Mouse (Mus musculus): Measurements from ENCODE around the gene Tex36. TPM values are rescaled to one million over a fixed set of nuclear protein-coding genes. Genes with fewer than 3 reads are reported as not detected.

Tex36 gene
- total and polyA plus RNA-seq, 2 experiments from 2014 or later, result not detected

DNA sequence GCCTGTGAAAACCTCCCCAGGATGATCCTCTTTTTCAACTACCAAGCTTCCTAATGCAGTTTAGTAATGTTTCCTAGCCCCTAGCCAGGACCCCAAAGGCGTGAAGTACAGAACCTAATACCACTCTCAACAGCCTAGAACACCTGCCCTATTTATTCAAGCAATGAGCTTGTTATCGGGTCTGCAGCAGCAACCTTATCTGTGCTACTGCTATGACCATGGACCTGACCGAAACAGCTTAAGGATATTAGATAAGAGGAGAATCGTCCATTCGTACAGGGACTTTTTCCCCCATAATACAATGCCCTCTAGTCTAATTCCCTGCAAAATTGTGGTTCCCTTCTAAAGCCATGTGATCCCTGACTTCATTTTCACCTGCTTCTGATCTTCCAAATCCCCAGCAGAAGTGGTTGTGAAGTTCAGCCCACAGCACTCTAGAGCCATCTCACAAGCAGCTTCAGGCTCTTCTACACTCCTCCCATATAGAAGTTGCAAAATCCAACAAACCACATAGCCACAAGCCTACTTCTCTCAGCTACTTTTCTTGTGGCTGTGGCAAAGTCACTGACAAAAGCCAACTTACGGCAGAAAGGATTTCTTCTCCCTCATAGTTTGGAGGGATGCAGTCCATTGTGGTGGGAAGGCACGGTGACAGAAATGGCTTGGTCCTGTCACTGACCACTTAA, 49.5 kb downstream of the Tex36 start:
- Histone ChIP-seq H3K36me3 (replicated peaks; ENCODE audit: control insufficient read depth, insufficient read depth, low read length) (no peaks in the 10 kb centered on the region), H3K27me3 (ENCODE audit: control insufficient read depth, insufficient read depth, low read length) (no peaks in the 10 kb centered on the region), H3K4me2 (ENCODE audit: low read depth, low read length) (no peak overlapping the region), H3K4me1 (ENCODE audit: control insufficient read depth, insufficient read depth) (no peaks in the 10 kb centered on the region), H3K27ac (ENCODE audit: low read depth) (no peak overlapping the region), H3K9me3 (replicated peaks; ENCODE audit: control insufficient read depth, low read length) (no peaks in the 10 kb centered on the region), H3K4me3 (ENCODE audit: low read depth, low read length) (no peak overlapping the region), H3K9ac (replicated peaks; ENCODE audit: low read depth, low read length) (no peak overlapping the region)
- ATAC-seq (ENCODE audit: insufficient read depth, low read depth), result no peak
- WGBS, result 59% methylated on average over 7 of the region's 7 CpGs
- TF ChIP-seq CTCF (IDR thresholded peaks at IDR 0.05; ENCODE audit: low read depth) (no peak), EP300 (IDR thresholded peaks at IDR 0.05; ENCODE audit: low read depth) (no peak)
- no peak for DNase-seq (ENCODE audit: low spot score)

DNA sequence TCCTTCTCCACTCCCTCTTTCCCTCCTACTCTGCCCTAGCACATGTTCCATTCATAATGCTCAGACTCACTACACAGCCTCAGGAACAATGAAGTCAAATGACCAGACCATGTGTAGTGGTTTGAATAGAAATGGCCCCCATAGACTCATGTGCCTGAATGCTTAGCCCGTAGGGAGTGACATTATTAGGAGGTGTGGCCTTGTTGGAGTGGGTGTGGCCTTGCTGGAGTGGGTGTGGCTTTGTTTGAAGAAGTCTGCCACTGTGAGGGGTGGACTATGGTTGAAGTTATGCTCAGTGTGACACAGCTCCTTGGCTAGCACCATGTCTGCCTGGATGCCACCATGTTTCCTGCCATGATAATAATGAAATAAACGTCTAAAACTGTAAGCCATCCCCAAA, 51.0 kb downstream of the Tex36 start:
- H3K9ac ChIP-seq (replicated peaks; ENCODE audit: low read depth, low read length), result no peak overlapping the region
- no peak for ATAC-seq (ENCODE audit: insufficient read depth, low read depth)

DNA sequence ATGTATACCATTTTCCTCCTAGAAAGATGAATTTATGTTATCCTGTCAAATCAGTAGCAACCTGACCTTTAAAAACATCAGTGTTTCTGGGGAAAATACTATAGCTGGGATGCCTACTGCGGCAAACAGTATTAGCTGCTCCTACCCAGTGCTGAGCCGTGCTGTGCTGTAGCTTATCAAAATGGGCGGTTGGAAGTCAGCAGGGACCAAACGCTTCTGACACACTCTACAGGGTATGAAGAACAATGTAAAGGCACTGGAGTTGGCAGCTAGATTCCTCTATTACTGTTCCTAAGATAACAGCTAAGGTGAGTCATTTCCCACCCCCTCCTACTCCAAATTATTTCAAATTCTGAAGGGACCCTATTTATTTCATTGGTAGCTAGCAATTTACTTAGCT, 53.5 kb downstream of the Tex36 start:
- H3K27ac ChIP-seq (ENCODE audit: low read depth), result no peak overlapping the region
- 39% methylated on average over 4 of the region's 4 CpGs for WGBS

More for the DNA sequence above, 51.0 kb downstream of the Tex36 start:
- no peak for TF ChIP-seq EP300 (IDR thresholded peaks at IDR 0.05; ENCODE audit: low read depth)
- no peak for TF ChIP-seq CTCF (IDR thresholded peaks at IDR 0.05; ENCODE audit: low read depth)
- Histone ChIP-seq H3K4me2 (ENCODE audit: low read depth, low read length) (no peak overlapping the region), H3K27me3 (ENCODE audit: control insufficient read depth, insufficient read depth, low read length) (no peaks in the 10 kb centered on the region), H3K4me1 (ENCODE audit: control insufficient read depth, insufficient read depth) (no peaks in the 10 kb centered on the region), H3K27ac (ENCODE audit: low read depth) (no peak overlapping the region), H3K36me3 (replicated peaks; ENCODE audit: control insufficient read depth, insufficient read depth, low read length) (no peaks in the 10 kb centered on the region), H3K4me3 (ENCODE audit: low read depth, low read length) (no peak overlapping the region), H3K9me3 (replicated peaks; ENCODE audit: control insufficient read depth, low read length) (no peaks in the 10 kb centered on the region)
- WGBS, result 48% methylated on average over 2 of the region's 2 CpGs
- no peak for DNase-seq (ENCODE audit: low spot score)

DNA sequence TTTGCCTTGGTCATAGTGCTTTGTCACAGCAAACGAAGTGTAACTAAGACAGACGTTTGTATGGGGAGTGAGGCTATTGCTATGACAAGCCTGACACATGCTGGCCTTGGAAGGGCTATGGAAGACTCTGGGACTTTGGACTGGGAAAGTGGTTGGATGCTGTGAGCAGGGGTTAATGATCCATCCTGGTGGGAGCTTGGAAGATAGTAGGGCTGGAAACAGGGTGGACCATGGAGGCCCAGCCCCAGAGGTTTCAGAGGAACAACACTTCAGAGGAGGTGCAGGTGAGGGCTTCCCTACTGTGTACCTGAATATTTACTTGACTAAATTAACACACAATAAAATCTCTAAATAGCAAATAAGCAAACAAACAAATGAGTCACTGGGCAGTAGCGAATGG, 56.3 kb downstream of the Tex36 start:
- H3K9me3 ChIP-seq (replicated peaks; ENCODE audit: control insufficient read depth, low read length), result no peaks in the 10 kb centered on the region
- DNase-seq (ENCODE audit: low spot score) (no peak), ATAC-seq (ENCODE audit: insufficient read depth, low read depth) (no peak)
- H3K9ac ChIP-seq (replicated peaks; ENCODE audit: low read depth, low read length), result no peak overlapping the region
- H3K27me3 ChIP-seq (ENCODE audit: control insufficient read depth, insufficient read depth, low read length), result no peaks in the 10 kb centered on the region; the same call in 1 of the 2 replicates
- 71% methylated on average over 3 of the region's 3 CpGs for WGBS
- no peak for TF ChIP-seq CTCF (IDR thresholded peaks at IDR 0.05; ENCODE audit: low read depth)
- TF ChIP-seq EP300 (IDR thresholded peaks at IDR 0.05; ENCODE audit: low read depth), result no peak
- H3K27ac ChIP-seq (ENCODE audit: low read depth), result no peak overlapping the region
- no peak overlapping the region for H3K4me2 ChIP-seq (ENCODE audit: low read depth, low read length)
- no peaks in the 10 kb centered on the region for H3K4me1 ChIP-seq (ENCODE audit: control insufficient read depth, insufficient read depth)
- no peak overlapping the region for H3K4me3 ChIP-seq (ENCODE audit: low read depth, low read length)
- no peaks in the 10 kb centered on the region for H3K36me3 ChIP-seq (replicated peaks; ENCODE audit: control insufficient read depth, insufficient read depth, low read length)

More for the DNA sequence above, 53.5 kb downstream of the Tex36 start:
- no peak overlapping the region for H3K9ac ChIP-seq (replicated peaks; ENCODE audit: low read depth, low read length)
- no peaks in the 10 kb centered on the region for H3K9me3 ChIP-seq (replicated peaks; ENCODE audit: control insufficient read depth, low read length)
- H3K4me3 ChIP-seq (ENCODE audit: low read depth, low read length), result no peak overlapping the region
- H3K36me3 ChIP-seq (replicated peaks; ENCODE audit: control insufficient read depth, insufficient read depth, low read length), result no peaks in the 10 kb centered on the region
- no peak overlapping the region for H3K4me2 ChIP-seq (ENCODE audit: low read depth, low read length)
- no peaks in the 10 kb centered on the region; the same call in 1 of the 2 replicates for H3K27me3 ChIP-seq (ENCODE audit: control insufficient read depth, insufficient read depth, low read length)
- TF ChIP-seq CTCF (IDR thresholded peaks at IDR 0.05; ENCODE audit: low read depth) (no peak), EP300 (IDR thresholded peaks at IDR 0.05; ENCODE audit: low read depth) (no peak)
- ATAC-seq (ENCODE audit: insufficient read depth, low read depth) (no peak), DNase-seq (ENCODE audit: low spot score) (no peak)
- H3K4me1 ChIP-seq (ENCODE audit: control insufficient read depth, insufficient read depth), result no peaks in the 10 kb centered on the region

DNA sequence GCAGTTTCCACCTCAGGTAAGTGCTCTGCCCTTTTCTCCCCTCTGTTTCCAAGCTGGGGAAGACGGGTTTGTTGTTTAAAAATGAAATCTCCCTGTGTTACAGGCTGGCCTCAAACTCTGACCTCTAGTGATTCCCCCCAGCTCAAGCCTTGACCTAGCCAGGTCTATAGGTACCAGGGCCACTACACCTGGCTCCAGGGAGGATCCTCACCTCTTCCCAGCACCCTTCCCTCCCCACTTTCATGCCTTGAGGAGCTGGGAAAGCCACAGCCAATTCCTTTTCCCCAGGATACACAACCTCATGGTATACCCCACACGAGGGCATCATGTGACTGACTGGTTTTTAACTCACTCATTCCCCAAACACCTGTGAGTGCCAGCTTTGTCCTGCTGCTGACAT, 57.0 kb downstream of the Tex36 start:
- DNase-seq (ENCODE audit: low spot score), result no peak
- Histone ChIP-seq H3K27me3 (ENCODE audit: control insufficient read depth, insufficient read depth, low read length) (no peaks in the 10 kb centered on the region; the same call in 1 of the 2 replicates), H3K36me3 (replicated peaks; ENCODE audit: control insufficient read depth, insufficient read depth, low read length) (no peaks in the 10 kb centered on the region), H3K9me3 (replicated peaks; ENCODE audit: control insufficient read depth, low read length) (no peaks in the 10 kb centered on the region), H3K4me3 (ENCODE audit: low read depth, low read length) (no peak overlapping the region), H3K4me1 (ENCODE audit: control insufficient read depth, insufficient read depth) (no peaks in the 10 kb centered on the region), H3K9ac (replicated peaks; ENCODE audit: low read depth, low read length) (no peak overlapping the region), H3K27ac (ENCODE audit: low read depth) (no peak overlapping the region), H3K4me2 (ENCODE audit: low read depth, low read length) (no peak overlapping the region)
- ATAC-seq (ENCODE audit: insufficient read depth, low read depth), result no peak
- TF ChIP-seq EP300 (IDR thresholded peaks at IDR 0.05; ENCODE audit: low read depth), result no peak
- WGBS, result 42% methylated on average over 2 of the region's 2 CpGs

DNA sequence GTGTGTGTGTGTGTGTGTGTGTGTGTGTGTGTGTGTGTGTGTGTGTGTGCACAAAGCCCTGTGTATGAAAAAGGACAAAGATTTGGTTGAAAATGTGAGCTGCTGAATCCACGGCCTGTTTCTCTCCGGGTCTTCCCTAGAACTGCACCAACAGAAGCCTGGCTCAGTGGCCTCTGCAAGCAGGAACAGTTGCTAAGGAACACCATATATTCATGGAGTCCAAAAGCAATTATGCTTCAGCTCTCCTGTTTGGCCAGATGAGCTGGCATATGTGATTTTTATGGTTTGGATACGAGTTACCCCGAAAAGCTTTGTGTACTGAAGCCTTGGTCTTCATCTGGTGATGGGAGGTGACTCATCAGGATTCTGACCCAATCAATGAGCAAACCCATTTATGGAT, 58.8 kb downstream of the Tex36 start:
- Histone ChIP-seq H3K4me1 (ENCODE audit: control insufficient read depth, insufficient read depth) (no peaks in the 10 kb centered on the region), H3K27me3 (ENCODE audit: control insufficient read depth, insufficient read depth, low read length) (no peaks in the 10 kb centered on the region; the same call in 1 of the 2 replicates), H3K36me3 (replicated peaks; ENCODE audit: control insufficient read depth, insufficient read depth, low read length) (no peaks in the 10 kb centered on the region), H3K9me3 (replicated peaks; ENCODE audit: control insufficient read depth, low read length) (no peaks in the 10 kb centered on the region), H3K4me2 (ENCODE audit: low read depth, low read length) (no peak overlapping the region), H3K27ac (ENCODE audit: low read depth) (no peak overlapping the region), H3K4me3 (ENCODE audit: low read depth, low read length) (no peak overlapping the region), H3K9ac (replicated peaks; ENCODE audit: low read depth, low read length) (no peak overlapping the region)
- WGBS, result 88% methylated on average over 4 of the region's 4 CpGs
- no peak for ATAC-seq (ENCODE audit: insufficient read depth, low read depth)
- TF ChIP-seq CTCF (IDR thresholded peaks at IDR 0.05; ENCODE audit: low read depth) (no peak), EP300 (IDR thresholded peaks at IDR 0.05; ENCODE audit: low read depth) (no peak)
- no peak for DNase-seq (ENCODE audit: low spot score)
